Mouse (Mus musculus) spleen, adult 2 months (tissue): Measurements from ENCODE around the gene Pitpnc1. TPM values are rescaled to one million over a fixed set of nuclear protein-coding genes. Genes with fewer than 3 reads are reported as not detected.
"Not testable (repeated sequence)": the region's sequence is repeated elsewhere in the genome, so short reads cannot be mapped to it uniquely, and the experiment has no call there.

Source experiments
- DNase-seq, 2 experiments: peaks; one replicate each; pipeline versions ENCODE4 v3.0.0 to v3.0.0-alpha.2; 2012 to 2021; ENCODE audit warnings: low spot score in 2 of 2, low read depth in 1 of 2
- H3K27ac ChIP-seq: fragments of 200-500 bp; 2 replicates; pipeline ENCODE4 v1.5.1; 2012; ENCODE audit warnings: low read length, inconsistent platforms; ENCODE audit not compliant: insufficient read depth
- H3K27me3 ChIP-seq: fragments of 200-500 bp; 2 replicates; pipeline ENCODE4 v1.6.1; 2012; ENCODE audit warnings: mild to moderate bottlenecking, moderate library complexity, low read length, inconsistent platforms; ENCODE audit not compliant: control insufficient read depth, insufficient read depth
- H3K36me3 ChIP-seq: fragments of 200-500 bp; 2 replicates; pipeline ENCODE4 v1.6.1; 2012; ENCODE audit warnings: mild to moderate bottlenecking, low read length, inconsistent platforms; ENCODE audit not compliant: control insufficient read depth, insufficient read depth
- H3K4me1 ChIP-seq: fragments of 200-500 bp; 2 replicates; pipeline ENCODE4 v1.6.1; 2011; ENCODE audit warnings: inconsistent platforms; ENCODE audit not compliant: control insufficient read depth, insufficient read depth, insufficient read length
- H3K4me3 ChIP-seq: fragments of 200-500 bp; 2 replicates; pipeline ENCODE4 v1.5.1; 2011; ENCODE audit warnings: mild to moderate bottlenecking, inconsistent platforms; ENCODE audit not compliant: insufficient read depth, insufficient read length; ENCODE audit errors: extremely low read depth
- CTCF ChIP-seq: fragments of 200-500 bp; IDR thresholded peaks from 2 replicates; pipeline ENCODE4 v1.5.1; 2011; ENCODE audit warnings: mild to moderate bottlenecking, inconsistent platforms; ENCODE audit not compliant: insufficient read depth, insufficient read length, insufficient replicate concordance; ENCODE audit errors: extremely low read depth
- POLR2A ChIP-seq: fragments of 200-500 bp; IDR thresholded peaks from 2 replicates; pipeline ENCODE4 v1.6.1; 2011; ENCODE audit warnings: low read depth, low read length, inconsistent platforms
- WGBS: fragments of 180-500 bp; shearing (Covaris S2); methylation state at CpG from one replicate; pipeline ENCODE4 v1.1.7; 2018; 5-methylcytosine and 5-hydroxymethylcytosine counted together
- polyA plus RNA-seq: library from polyadenylated mRNA; depleted of rRNA; stranded (reverse); fragments of >200 nt; gene quantifications from 2 replicates; pipeline ENCODE4 v1.2.3, GENCODE M21; 2012; rRNA removed

Pitpnc1 gene
- 6.4 TPM in 2 replicates for polyA plus RNA-seq

DNA sequence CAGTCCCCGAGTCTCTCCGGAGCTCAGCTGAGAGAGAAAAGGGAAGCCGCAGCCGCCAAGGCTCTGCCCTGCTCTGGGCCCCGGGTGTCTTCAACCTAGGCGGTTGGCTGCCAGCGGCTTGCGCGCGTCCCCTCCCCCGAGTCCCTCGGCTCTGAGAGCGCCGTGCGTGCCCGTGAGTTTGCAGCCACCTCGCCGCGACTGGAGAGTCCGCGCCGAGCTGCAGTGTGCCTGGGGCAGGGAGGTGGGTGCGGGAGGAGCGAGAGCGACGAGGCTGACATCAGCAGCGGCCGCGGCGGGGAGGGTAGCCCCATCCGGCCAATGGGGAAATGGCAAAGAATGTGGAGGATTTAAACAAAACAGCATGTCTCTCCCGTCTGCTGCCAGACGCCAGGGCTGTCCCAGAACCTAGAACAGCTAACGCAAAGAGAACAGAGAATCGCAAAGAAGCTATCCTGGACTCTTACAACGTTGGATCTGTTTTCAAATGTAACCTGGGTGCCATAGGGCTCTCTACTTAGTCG is at the start of gene Pitpnc1:
Pitpnc1 (minus strand) TSS at position 179 of the 521 bp plus-strand sequence.
- H3K4me3 ChIP-seq = peak within 1 kb of the TSS; percentile 93
- H3K27ac ChIP-seq = peak within 1 kb of the TSS; percentile 82
- WGBS = under 1% methylated on average over 37 of the region's 37 CpGs
- H3K27me3 ChIP-seq = no peaks in the 10 kb centered on the region
- H3K36me3 ChIP-seq = no peaks in the 10 kb centered on the region
- TF ChIP-seq CTCF = no peak
- TF ChIP-seq POLR2A = peak; percentile 92
- DNase-seq = peak in 1 of 2 experiments; percentile 83
- peaks cover 6% of the 10 kb centered on the region; the same call in 1 of the 2 replicates for H3K4me1 ChIP-seq

DNA sequence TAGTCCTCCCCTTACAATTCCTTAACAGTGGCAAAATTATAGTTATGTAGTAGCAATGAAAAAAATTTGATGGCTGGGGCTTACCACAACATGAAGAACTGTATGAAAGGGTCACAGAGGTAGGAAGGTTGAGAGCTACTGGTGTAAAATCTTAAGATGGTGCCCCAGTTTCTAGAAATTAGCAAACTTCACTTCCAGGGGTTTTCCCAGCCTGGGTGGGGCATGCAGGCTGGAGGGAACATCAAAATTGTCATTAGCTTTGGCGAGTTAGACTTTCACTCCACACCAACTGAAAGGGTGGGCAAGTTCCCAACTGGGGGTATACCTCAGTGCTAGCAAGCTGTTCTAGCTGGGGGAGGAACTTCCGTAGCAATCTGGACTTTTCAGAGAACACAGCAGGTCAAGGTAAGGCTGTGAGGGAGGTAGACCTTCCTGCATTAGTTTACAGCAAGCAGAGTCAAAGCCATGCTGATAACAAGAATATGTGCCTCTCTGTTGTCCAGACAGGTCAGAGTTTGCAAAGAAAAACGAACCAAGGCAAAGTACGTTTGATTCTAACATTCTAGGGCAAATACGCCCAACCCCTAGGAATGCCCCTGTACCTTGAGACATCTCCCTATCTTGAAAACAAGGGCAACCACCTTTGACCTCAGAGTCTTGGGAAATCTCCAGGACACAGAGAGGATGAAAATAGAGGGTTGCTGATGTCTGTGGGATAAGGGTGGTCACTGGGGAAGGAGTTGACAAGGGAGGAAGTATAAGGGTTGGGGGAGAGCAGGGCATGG is 48.3 kb upstream of the Pitpnc1 start:
- no peak for DNase-seq
- TF ChIP-seq POLR2A = no peak
- no peak for TF ChIP-seq CTCF
- WGBS = 81% methylated on average over 5 of the region's 5 CpGs

DNA sequence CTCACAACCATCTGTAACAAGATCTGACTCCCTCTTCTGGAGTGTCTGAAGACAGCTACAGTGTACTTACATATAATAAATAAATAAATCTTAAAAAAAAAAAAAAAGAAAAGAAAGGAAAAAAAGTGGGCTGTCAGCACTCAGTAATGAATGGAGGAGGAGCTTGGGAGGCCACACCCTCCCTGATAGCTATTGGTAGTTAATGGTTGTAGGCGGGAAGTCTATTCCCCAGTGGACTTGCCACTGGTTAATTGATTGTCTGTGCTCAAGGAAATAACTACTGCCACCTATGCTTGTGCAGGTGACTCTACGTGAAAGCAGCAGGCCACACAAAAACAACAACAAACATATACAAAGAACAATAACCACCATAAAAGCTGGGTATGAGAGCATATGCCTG is 45.9 kb upstream of the Pitpnc1 start:
- Histone ChIP-seq H3K4me1 (no peaks in the 10 kb centered on the region), H3K27ac (no peak overlapping the region), H3K4me3 (no peak overlapping the region), H3K27me3 (no peaks in the 10 kb centered on the region), H3K36me3 (no peaks in the 10 kb centered on the region)
- WGBS = 89% methylated on average over 2 of the region's 2 CpGs
- no peak for TF ChIP-seq POLR2A
- no peak for TF ChIP-seq CTCF
- no peak for DNase-seq

More for the DNA sequence above, 48.3 kb upstream of the Pitpnc1 start:
- Histone ChIP-seq H3K4me3 (no peak overlapping the region), H3K36me3 (no peaks in the 10 kb centered on the region), H3K27ac (no peak overlapping the region), H3K4me1 (no peaks in the 10 kb centered on the region), H3K27me3 (no peaks in the 10 kb centered on the region)

DNA sequence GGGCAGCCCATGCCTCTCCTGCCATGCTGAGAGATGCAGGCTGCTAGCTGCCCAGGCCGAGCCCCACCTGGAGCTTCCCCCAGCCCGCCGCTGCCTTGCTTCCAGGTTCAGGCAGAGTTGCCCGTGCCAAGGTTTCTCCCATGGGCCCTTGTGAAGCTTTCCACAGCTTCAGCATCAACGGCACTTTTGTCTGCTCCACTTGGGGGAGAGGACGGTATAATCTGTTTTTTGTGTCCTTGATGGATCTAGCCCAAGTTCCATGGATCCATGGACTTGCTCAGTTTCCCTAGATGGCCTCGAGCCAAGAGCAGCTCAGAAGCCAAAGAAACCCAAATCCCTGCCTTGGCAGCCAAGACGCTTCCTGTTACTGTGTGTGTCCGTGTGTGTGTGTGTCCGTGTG is 42.5 kb upstream of the Pitpnc1 start:
- Histone ChIP-seq H3K27me3 (0 out of 2 replicates have a peak, but pooled peaks cover 3% of the 10 kb centered on the region), H3K4me3 (no peak overlapping the region), H3K36me3 (no peaks in the 10 kb centered on the region), H3K27ac (no peak overlapping the region), H3K4me1 (no peaks in the 10 kb centered on the region)
- TF ChIP-seq CTCF (no peak), POLR2A (no peak)
- DNase-seq = no peak
- WGBS = 81% methylated on average over 10 of the region's 10 CpGs

DNA sequence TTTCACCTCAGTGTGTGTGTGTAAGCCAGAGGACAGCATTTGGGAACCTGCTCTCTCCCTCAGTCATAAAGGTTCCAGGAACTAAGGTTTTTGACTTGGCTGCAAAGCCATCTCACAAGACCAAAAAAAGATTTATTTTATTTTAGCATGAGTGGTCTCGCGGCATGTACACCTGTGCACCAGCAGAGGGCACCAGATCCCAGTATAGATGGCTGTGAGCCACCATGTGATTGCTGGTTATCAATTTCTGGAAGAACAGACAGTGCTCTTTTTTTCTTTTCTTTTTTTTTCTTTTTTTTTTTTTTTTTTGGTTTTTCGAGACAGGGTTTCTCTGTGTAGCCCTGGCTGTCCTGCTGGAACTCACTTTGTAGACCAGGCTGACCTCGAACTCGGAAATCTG is 41.5 kb upstream of the Pitpnc1 start:
- WGBS = 35% methylated on average over 5 of the region's 5 CpGs
- H3K27me3 ChIP-seq, H3K27ac ChIP-seq, H3K36me3 ChIP-seq, H3K4me3 ChIP-seq, H3K4me1 ChIP-seq: not testable (repeated sequence)
- peak; percentile 44 to 58 for DNase-seq
- TF ChIP-seq CTCF = peak; percentile 76; the same call in 1 of the 2 replicates

DNA sequence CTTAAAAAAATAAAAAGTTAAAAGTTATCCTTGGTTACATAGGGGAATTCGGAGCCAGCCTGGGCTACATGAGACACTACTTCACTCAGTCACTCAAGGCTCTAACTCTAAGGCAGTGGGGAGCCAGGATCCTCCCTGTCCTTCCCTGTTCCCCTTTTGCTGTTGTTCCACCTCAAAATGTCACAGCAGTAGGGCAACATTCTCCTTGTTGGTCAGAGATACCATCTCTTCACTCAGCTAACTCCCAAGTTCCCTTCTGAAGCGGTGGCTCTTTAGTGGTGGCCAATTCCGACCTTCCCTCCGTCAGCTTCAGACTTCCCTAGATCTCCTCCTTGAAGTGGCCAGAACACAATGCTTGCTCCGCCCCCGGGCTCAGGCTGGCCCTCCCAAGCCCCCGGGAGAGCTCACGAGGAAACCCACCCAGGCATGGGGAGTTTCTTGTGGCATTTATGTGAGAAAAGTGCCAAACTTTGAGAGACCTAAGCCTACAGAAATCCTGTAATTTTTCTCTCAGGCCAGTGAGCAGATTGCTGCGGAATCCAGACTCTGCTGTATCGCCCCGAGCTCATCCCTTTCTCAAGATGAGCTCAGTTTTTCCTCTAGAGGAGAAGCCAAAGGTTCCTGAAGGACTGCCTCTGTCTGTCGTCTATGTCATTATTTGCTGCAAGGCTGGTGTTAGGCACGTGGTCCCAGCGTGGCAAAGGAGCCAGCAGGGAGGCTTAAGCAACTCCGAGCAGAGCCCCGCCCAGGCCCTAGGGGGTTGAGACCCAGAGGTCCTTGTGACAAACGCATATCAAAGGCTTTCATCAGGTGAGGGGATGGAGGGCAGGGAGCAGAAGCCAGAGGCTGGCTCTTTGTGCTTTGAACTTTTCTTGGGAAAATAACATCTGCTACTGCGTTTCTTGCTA is 40.1 kb upstream of the Pitpnc1 start:
- 17% methylated on average over 18 of the region's 18 CpGs for WGBS
- H3K4me1 ChIP-seq = no peaks in the 10 kb centered on the region
- no peak for DNase-seq
- 0 out of 2 replicates have a peak, but pooled peaks cover 3% of the 10 kb centered on the region for H3K27me3 ChIP-seq
- no peak overlapping the region for H3K27ac ChIP-seq
- no peak for TF ChIP-seq POLR2A
- H3K4me3 ChIP-seq = no peak overlapping the region
- no peaks in the 10 kb centered on the region for H3K36me3 ChIP-seq

DNA sequence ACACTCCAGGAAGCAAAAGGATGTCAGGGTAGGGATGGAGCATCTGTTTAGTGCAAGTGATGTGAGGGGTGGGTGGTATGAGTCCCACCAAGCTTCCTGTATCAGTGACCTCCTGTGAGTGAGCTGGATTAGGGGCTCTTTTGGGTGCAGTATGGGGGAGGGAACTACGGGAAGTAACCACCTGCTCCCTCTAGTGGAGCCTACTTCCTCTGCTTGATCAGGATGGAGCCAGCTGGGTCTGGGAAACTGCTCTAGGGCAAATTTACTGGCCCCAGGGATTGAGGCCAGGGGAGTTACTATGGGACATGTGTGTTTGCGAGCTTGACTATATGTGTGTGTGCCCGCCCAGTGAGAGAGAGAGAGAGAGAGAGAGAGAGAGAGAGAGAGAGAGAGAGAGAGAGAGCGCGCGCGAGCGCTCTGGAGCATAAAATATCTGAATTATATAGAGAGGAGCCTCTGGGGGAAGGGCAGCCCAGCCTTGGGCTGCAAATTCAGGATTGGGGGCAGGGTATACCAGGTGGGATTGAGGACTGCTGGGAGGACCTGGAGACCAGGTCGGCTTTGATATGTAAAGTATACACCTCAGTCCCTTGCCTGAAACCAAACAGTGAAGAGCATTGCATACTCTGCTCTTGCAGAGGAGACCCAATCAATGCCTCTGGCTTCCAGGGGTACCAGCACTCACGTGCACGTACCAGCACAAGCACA is 39.3 kb upstream of the Pitpnc1 start:
- Histone ChIP-seq H3K4me1 (no peaks in the 10 kb centered on the region), H3K4me3 (no peak overlapping the region), H3K27me3 (0 out of 2 replicates have a peak, but pooled peaks cover 3% of the 10 kb centered on the region), H3K27ac (no peak overlapping the region), H3K36me3 (no peaks in the 10 kb centered on the region)
- 43% methylated on average over 11 of the region's 11 CpGs for WGBS
- TF ChIP-seq CTCF (no peak), POLR2A (no peak)
- DNase-seq = no peak
